Mouse (Mus musculus) B cell, adult 2 months (primary cell): ENCODE measurements at regions not wholly inside any gene's neighbourhood (a gene's known extent, or its start where the extent isn't known, plus 50 kb on each side); places are given as distances from the start of the nearest gene placed in this dataset.

ENCODE experiments used
- DNase-seq, 2 experiments: peaks; one replicate each; pipeline ENCODE4 v3.0.0; 2022

DNA sequence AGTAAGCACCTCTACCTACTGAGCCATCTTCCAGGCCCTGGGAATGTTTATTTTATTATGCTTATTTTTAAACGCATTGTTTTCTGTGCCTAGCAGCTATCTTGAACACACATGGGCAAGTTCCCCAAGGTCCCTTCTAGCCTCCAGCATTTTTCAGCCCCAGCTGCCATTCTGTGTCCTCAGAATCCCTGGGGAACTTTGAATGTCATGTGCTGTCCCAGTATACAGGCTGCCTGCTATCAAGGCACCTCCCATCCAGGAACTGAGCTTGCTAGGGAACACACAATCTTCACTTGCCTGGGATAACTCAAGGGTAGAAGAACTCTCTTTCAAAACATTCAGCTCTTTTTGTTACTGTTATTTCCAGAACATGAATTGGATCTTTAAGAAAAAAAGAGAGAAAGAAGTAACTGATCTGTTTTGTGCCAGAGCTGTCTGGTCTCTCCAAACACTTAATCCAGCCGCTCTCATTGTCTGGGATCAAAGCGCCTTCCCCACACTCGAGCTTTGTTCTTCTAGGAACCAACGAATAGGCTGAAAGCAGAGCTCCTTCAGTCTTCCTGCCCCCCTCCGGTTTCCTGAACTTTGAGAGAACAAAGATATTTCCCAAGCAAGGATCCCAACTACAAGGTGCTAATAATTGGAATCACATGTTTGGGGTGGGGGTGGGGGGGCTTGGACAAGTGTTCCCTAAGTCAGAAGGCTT is 657.1 kb upstream of the Cdh11 start:
- no peak for DNase-seq

GRCm38 (mm10) chr8:103444577-103444976 is 656.8 kb upstream of the Cdh5 start:
- no peak for DNase-seq

DNA sequence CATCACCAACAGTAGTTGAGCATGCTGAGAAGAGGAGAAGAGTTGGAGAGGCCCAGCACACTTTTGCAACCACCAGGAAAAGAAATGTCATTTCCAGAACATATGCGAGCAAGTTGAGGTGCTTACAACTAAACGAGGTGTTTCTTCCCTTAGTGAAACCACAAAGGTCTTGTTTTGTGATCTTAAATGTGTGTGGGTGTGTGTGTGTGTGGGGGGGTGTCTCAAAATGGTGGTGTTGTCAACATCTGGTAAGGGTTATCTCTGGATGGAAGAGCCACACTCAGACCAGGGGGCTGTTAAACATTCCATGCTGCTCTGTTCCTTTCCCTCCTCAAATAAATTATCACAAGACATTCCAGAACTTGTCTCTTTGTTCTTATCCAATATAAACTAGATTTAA is 656.0 kb upstream of the Cdh5 start:
- no peak for DNase-seq

DNA sequence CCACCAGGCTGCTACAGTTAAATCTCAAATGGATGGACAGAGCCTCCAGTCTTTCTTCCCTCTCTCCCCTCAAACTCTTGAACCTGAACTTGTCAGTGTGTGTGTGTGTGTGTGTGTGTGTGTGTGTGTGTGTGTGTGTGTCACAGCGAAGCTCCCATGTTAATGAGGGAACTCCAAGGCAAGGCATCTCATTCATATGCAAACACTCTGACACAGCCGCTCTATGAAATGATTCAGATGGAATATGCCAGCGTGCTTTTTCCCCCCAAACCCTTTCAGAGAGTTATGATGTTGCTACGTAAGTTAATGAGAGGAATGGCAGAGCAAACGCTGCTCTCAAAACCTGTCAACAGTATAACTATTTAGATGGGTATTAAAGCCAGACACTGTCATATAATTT is 653.5 kb upstream of the Cdh5 start:
- DNase-seq: no peak

GRCm38 (mm10) chr8:103451381-103452018 is 649.9 kb upstream of the Cdh5 start:
- DNase-seq: no peak

- DNase-seq: no peak
These were observed 644.2 kb upstream of the Cdh5 start for GRCm38 (mm10) chr8:103457176-103457575.

- DNase-seq: no peak
These were observed 637.9 kb upstream of the Cdh5 start for GRCm38 (mm10) chr8:103463557-103463956.

GRCm38 (mm10) chr8:103464777-103465353 is 636.6 kb upstream of the Cdh5 start:
- DNase-seq: no peak

DNA sequence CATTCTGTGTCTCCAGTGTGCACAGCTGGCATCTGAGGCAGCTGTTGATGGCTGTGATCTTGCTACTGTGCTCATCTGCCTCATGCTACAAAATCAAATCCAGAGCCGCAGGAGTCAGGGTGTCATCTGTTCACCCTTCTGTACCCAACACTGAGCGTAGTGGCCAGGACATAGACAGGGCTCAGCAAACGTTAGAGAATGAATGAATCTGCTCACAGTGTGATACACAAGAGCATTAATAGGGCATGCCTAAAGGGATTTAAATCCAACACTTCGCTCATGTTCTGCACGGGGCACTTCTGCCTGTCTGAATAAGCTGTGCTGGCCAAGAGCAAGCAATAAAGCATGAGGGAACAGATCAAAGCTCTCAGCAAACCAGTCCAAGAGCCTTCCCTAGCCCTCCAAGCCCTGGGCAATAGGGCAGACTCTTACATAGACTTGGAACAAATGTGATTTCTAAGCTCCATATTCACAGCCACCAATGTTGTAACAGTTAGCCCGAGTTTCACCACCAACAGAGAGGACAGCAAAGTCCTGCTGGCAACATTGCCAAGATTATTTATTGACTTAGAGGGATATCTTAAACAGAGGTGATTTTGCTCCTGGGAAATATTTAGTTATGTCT is 633.8 kb upstream of the Cdh5 start:
- no peak for DNase-seq

DNA sequence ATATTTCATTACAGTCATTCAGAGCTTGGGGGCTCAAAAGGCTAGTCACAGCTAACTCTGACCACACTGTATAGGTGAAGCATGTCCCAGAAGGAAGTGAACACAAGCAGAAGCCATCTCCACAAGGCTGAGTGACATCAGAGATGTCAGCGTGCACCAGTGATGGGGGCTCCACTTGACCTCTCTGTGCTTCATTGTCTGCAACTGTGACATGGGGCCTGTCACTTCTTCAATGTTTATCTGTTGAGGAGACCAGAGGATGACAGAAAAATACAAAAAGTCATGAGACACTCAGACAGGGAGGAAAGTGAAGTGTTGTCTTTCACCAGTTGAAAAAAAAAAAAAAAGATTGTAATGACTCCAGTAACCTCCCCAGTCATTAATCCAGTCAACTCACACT is 632.4 kb upstream of the Cdh5 start:
- no peak for DNase-seq

DNA sequence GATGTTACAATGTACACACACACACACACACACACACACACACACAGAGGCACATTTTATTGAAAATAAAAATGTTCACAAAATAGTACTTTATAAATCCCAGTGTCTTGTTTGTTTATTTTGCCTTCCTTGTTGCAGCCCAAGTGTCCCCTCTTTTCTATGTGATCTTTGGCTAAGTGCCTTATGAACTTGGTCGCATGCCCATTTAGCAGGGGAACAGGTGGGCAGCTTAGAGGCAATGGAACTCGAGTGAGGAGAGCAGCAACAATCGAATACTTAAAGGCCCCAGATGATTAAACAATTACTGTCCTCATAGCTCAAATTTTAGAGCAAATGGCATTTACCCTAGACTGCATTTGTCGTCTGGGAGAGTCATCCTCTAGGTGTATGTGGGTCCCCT is 631.1 kb upstream of the Cdh5 start:
- DNase-seq: no peak

DNA sequence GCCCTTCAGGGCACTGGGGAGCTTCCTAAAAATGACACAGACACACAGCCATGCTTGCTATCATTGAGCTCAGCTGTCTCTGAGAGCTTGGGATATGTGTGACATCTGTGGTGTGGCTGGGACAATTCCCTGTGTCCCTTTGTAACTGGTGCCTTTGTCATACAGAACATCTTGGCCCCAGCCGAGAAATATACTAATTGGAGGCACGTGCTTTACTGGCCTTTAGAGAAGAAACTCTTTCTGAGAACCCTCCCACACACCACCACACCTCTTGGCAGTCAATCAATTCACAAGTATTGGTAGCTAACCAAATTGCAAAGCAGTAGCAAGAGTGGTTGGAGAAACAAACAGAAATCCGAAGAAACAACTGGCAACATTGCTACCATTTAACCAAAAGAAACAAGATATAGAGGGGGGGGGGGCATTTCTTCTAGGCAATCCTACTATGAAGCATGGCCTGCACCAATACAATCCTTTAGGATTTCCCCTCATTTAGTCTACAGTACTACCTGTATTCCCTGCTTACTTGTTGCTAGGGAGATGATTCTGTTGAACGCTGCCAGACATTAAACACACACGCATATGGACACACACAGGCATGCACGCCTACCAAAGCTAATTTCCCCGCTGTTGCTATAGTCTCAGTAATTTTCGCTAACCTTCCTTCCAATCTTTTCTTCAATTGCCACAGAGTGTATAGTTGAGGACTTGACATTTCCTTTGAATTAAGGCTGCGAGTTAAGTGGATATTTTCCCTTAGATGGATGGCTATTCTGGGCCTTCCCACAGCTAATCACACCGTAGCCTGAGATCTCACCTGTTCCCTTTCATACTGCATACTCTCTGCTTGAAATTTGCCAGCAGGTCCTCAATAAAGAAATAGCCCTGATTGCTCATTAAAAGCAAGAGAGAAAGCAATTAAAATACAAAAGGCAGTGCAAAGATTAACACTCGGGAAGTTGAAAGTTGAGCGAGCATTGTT is 625.3 kb upstream of the Cdh5 start:
- no peak for DNase-seq

DNA sequence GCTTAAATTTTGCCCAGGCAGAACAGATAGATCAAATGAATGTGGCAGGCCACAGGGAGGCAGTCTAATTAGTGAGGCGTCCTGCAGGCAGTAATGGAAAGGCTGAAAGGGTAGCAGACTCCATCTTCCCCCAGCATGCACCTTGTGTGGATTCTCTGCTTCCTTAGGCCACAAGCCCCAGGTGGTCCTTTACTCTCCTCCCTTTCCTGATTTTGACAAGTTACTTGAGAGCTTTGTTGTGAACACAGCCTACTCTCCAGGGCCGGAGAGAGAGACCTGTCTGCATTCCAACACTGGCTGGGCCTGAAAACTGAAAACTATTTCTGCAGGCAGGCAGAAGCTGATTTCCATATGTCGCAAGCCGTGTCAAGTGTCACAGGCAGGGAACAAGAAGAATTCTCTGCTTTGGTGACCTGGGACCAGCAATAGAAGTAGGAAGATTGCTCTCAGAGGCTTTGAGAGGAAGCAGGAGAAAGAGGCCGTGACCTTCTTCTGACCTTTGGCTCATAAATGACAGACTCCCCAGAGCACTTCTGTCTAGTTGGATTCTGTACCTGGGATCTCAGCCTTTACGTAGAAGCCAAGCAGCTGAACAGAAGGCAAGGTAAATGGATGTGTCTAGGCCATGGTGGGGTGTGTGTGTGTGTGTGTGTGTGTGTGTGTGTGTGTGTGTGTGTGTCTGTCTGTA is 619.2 kb upstream of the Cdh5 start:
- DNase-seq: no peak

DNA sequence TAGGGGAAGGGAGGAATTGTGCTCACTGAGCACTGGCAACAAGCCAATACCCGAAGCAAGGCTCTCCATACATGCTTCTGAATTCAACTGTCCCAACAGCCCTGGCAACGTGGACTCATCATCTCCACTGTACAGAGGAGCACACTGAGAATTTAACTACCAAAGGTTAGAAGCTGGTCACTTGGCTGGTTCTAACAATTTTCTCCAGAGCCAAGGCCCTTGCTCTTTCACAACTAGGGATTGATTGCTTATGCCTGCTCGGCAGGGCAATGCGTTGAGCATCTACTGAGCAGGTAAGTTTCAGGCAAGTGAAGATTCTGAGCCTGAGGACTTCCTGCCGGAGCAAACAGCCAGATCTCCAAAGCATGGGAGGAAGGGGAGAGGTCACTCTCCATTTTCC is 616.0 kb upstream of the Cdh5 start:
- no peak for DNase-seq

DNA sequence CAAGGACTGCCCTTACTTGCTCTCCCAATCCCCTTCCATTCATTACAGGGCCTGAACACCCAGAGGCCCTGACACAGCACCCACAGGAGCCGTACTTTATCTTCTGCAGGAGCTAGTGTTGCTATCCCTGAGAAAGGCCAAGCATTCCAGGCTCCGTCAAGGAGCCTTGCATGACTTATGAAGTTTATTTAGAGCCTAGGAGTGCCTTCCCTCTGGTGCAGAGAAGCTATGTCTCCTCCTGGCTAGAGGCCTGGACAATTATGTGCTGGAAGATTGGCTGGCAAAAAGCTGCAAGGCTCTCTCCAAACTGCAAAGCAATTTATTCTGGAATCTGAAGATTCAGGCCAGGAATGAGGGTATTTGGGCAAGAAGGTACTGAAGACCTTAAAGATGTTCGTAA is 612.0 kb upstream of the Cdh5 start:
- DNase-seq: no peak

- DNase-seq: no peak
These were observed 608.4 kb upstream of the Cdh5 start for GRCm38 (mm10) chr8:103492914-103493517.

DNA sequence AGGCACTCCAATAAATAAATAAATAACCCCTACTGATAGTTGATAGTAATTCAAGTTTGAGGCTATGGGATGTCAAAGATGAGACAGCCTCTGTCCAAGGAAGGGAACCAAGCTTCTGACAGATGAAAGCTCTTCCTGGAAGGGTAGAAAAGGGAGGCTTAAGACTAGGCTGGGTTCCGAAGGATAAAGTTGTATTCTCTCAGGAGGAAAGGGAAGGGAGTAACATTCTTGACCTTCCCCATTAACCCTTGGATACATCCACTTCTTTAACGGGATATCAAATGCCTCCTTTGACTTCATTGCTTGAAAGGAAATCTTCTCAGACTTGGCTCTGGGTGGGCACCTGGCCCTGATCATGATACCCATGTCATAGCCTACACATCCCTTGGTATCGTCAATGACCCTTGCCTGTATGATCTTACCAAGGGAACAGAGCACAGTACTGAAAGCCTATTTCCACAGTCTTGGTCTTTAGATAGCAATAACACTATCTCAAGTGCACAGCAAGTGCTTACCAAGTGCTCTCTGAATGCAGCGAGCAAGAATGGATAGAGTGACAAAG is 607.4 kb upstream of the Cdh5 start:
- DNase-seq: no peak

- no peak for DNase-seq
These were observed 606.8 kb upstream of the Cdh5 start for GRCm38 (mm10) chr8:103494670-103495069.

DNA sequence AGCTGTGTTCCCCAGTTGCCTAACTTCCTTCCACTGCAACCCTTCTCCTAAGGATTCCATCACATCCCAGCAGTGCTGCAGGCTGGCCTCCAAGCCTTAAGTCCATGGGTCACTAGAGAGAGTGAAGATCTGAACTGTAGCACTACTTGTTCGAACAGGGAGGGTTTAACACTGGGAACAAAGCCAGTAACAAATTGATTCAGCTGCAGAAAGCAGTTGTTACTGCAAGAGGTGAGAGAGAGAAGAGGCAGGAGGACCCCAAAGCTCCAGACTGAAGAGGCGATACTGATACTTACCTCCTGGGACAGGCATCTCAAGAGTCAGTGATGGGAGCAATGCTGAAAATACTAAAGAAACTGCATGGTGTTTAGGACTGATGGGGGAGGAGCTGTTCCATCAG is 600.1 kb upstream of the Cdh5 start:
- DNase-seq: no peak

DNA sequence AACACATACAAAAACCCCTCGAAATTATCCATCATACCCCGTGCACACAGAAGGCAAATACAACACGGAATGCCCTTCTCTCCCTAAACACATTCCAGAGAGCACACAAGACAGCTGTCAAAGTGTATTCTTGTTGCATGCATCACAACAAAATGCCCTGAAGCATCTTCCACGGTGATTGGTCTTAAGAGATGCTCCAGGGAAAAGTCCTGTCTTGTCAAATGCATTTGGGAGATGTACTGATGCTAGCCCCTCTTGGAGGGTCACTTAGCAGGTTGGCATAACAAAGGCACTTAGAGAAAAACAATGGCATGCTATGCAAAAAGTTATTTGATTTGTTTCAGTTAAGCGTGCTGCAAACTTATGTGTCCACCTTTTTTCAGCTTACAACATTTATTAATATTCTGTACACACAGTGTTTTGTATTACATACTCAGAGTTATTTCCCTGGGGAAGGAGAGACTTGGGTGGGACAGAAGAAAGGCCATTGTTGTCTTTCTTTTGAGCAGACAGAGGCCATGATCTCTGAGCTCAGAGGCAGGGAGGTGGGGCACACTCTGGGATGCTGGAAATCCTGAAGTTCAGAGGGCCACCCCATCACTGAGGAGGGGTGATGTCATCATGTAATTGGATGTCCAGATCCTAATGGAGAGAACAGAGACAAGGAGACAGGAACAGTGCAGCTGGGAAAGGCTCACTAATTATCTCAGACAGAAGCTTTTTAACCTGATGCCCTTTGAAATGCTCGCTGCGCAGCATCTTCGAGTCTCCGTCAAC is 598.2 kb upstream of the Cdh5 start:
- DNase-seq: no peak

GRCm38 (mm10) chr8:103506334-103506733 is 595.1 kb upstream of the Cdh5 start:
- no peak for DNase-seq
